Mouse (Mus musculus) layer of hippocampus, postnatal 10 days (tissue): ENCODE measurements at regions not wholly inside any gene's neighbourhood (a gene's known extent, or its start where the extent isn't known, plus 50 kb on each side); places are given as distances from the start of the nearest gene placed in this dataset.

Experiments
- DNase-seq, 2 experiments: peaks; one replicate each; pipeline ENCODE4 v3.0.0; 2021; ENCODE audit warnings: low spot score in 2 of 2

DNA sequence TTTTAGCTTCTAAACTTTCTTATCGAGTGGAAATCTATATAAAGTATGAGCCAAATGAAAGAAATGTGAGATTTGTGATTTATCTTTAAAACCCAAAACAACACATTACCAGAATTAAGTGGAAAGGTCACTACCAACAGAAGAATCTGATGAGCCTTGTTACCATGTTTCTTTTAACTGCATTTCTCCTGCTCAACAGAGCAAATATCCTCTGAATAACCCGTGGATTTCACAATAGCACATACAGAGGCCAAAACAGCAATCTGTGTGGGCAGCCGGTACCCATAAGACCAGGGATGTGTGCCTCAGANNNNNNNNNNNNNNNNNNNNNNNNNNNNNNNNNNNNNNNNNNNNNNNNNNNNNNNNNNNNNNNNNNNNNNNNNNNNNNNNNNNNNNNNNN is 85.3 kb downstream of the 4930444P10Rik start:
- no peak for DNase-seq

DNA sequence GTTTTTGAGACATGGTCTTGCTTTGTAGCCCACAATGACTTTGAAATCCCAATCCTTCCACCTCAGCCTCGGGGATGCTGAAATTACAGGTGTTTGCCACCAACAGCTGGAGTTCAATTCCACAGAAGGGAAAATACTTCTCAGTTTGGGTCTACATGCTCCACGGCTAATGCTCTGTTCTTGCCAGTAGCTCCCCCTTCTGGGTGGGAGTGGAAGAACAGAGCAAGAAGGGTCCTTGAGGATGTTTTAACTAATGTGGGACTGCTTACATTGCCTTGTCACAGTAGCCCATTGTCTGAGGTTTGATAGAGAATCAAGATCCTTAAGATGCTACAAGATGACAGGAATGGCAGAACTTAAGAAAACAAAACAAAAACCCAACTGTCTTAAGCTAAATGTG is 86.2 kb downstream of the 4930444P10Rik start:
- DNase-seq = no peak

DNA sequence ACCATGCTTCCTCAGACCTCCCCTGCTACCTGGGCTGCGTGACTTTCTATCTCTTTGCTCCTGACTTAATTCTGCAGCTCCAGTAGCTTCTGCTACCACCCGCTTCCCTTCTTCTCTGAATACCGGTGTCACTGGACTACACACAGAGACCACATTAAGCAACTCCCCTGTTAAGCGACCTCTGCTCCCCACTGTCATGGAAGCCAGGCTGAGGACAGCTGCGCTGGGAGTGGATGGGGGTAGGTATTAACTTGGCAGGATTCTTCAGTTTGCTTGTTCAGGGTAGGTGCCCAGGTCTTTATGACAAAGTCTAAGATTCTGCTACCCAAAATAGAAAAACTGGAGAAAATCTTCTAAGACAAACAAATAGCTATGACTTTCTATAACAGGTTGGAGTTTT is 96.0 kb downstream of the 4930444P10Rik start:
- no peak for DNase-seq

DNA sequence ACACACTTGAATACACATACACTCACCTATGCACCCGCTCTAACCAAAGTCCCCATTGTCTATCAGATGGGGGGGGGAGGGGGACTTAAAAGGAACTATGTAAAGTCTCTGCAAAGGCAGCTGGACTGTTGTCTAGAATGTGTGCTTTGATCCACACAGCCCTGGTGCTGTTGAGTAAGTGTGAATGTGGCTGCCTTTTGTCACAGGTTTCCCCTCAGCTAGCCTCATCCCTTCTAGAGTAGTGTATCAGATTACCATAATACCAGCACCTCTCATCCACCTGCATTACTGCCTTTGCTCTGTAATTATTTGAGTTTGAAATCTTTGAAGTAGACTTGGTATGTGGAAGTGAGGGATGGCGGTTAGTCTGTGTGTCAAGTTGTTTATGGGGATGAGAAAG is 96.8 kb downstream of the 4930444P10Rik start:
- DNase-seq = no peak

DNA sequence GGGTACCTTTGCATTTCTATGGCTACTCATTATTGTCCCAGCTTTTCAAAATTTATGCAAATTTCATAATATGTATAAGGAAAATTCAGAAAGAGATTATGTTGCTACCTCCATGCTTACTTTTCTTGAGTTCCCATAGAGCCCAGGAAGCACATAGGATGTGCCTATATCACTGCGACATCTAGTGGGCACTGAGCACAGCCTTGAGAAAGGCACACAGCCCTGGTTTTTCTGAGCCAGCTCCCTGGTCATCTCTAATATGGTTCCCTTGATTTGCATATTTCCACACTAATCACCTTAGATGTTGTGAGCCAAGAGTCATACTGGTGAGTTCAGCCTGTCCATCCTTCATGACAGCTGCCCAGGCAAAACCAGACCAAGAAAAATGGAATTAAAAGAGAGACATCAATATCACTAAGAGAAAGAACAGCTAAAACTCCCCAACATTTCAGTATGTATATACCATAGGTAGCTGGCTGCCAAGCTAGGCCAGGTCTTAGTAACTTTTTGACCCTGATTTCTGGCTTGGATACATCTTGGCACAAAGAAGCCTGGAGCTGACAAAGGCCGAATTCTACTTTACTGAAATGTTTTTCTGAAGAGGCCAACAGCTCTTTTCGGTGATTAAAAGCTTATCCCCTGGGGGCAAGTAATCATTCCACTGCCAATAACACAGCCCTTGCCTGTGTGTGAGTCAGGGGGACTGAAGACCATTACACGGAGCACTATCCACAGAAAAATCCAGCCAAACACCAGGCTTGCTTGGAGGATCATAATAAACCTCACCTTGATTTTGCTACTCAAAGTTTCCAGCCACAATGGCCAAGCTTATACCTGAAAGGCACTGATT is 99.3 kb downstream of the 4930444P10Rik start:
- DNase-seq = peak; percentile 7 to 34

DNA sequence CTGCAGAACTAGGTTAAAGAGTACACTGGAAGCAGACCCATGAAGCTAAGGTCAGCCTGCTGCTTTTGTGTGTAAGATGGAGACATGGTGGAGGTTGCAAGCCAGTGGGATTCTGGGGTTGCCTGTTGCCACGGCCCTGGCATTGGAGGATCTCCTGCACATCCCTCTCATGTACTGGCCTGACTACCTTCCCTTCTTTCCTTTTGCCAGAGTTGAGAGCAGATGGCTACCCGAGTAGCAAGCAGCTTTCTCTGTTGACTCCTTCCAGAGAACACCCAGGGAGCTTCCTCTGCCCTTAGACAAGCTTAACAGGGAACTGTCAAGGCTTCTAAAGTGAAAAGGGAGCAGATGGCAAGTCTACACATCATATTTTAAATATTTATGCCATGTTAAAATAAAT is 102.1 kb downstream of the 4930444P10Rik start:
- no peak for DNase-seq

DNA sequence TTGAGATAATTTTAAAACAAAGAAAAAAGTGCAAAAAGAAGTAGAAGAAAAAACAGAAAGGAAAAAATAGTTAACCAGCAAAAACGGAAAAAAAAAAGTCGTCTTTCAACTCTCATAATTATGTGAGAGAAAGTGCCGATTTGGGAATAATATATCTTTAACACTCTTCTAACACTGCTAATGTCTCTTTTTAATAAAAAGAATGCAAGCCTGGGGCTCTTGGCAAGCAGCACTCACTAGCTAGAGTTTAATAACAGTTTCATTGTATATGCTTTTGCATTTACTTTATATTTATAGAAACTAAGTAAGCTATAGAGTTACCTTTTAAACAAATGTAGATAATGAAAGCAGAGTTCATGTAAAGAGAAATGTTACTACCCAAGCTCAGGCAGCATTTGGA is 107.5 kb downstream of the 4930444P10Rik start:
- no peak for DNase-seq

DNA sequence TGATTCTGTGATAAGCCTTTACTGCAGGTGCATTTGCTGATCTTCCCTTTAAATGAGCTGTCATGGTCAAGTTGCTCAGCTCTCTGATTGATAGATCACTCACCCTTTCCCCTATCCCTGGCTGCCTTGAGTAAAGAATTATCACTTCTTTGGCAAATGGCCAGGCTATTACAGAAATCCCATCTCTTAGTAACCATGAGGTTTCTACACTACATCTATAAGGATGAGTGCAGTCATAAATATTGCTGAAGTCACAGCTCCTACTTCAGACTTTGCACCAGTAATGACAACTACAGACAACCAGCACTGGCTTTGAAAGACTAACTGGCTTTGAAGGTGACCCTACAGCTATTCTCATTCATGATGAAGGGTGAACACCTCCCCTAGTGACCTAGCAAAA is 113.8 kb downstream of the 4930444P10Rik start:
- no peak for DNase-seq

DNA sequence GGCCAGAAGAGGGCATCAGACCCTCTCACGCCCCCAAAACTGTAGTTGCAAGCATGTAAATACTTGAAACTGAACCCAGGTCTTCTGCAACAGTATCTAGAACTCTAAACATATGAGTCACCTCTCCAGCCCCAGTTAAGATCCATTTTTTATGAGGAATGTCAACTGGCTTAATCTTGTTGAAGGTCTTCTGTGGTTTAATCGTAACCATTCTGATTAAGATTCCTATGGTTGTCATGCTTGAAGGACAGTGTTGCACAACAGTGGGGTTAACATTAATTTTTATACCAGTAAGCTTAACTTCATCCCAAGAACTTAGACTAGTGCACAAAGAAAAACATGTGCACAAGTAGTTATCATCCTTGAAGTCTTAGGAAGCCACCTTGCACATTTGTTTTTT is 133.5 kb downstream of the 4930444P10Rik start:
- DNase-seq = no peak

DNA sequence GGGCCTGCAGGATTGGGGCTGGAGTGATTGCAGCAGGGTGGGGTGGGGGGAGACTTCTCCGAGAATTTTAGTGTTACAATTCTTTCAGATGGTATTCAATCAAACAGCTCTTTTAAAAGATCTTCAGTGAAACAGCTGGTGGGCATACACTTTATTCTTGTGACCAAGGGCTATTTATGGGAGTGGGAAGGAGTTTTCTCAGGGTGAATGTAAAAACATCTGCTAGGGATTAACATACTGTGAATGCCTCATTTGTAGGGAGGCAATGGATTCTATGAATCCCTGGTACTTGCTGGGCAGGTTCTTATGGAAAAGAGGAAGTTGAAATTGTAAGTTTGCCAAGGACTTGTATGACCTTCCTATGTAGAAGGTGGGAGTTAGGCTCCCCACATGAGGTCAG is 134.5 kb downstream of the 4930444P10Rik start:
- no peak for DNase-seq

DNA sequence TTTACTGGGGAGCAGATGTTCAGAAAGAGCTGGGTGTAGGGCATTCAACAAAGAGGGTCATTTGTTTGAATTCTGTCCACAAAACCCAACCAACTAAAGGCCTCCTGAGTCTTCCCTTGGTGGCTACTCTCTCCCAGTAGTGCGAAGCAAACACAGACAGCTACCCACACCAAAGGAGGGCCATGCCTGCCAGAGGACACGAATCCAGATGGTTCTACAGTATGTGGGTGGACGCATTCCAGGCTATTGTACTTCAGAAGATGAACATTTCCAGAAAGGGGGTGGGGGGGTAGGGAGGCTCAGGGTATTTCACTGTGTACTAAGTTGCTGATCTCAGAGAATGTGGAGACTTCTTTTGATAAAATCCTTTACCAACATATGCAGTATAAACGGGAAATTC is 149.5 kb downstream of the 4930444P10Rik start:
- DNase-seq = no peak

DNA sequence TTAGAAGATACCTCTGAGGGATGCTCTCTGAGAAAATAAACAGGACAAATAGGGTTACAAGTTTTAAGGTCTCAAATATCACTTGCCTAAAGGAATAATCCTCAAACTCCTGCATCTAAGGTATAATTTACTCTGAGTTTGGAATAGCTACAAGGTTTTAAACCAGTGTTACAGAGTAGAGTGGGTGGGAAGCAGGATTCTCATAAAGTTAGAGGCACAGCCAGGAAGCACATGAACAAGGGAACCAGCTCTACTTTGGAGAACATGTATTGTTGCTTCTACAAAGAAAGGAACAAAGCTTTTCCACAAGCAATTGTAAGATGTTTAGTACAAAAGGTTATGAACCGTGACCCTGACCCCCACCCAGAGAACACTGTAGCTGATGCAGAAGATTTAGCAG is 150.1 kb downstream of the 4930444P10Rik start:
- DNase-seq = no peak
